Mouse (Mus musculus) urinary bladder, postnatal 14 days (tissue): ENCODE results near the gene Mvb12b.

Source experiments
- DNase-seq: peaks from one replicate; pipeline ENCODE4 v3.0.0; 2021; ENCODE audit warnings: low spot score

Gene Mvb12b

GRCm38 (mm10) chr2:33689880-33690462 is 197.8 kb downstream of the Mvb12b start:
- peak; percentile 11 for DNase-seq

GRCm38 (mm10) chr2:33689155-33689879 is 198.4 kb downstream of the Mvb12b start:
- DNase-seq = no peak

- no peak for DNase-seq
Observed at GRCm38 (mm10) chr2:33683594-33683993, 204.2 kb downstream of the Mvb12b start.

DNA sequence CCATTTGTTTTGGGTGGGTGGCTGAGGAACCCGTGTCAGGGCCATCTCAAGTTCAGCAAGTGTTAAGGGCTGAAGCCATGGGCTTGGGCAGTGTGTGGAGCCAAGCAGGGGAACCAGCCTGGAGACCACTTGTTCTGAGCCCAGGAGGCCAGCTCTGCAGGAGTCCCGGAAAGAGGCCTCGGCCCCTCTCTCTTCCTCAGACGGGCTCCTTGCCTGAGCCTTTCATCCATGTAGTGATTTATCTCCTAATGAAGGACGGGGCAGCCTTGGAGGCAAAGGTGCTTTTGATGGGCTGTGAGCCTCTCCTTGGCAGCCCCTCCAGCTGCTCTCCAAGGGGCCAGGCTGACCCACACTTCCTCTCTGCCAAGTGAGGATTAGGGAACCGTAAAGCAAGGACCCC is 204.7 kb downstream of the Mvb12b start:
- no peak for DNase-seq

- peak; percentile 73 for DNase-seq
Observed at GRCm38 (mm10) chr2:33682219-33682618, 205.5 kb downstream of the Mvb12b start.
